Mouse (Mus musculus) myocyte (in vitro differentiated cells): ENCODE measurements at regions not wholly inside any gene's neighbourhood (a gene's known extent, or its start where the extent isn't known, plus 50 kb on each side); places are given as distances from the start of the nearest gene placed in this dataset.

Experiments used
- E2F4 ChIP-seq: IDR thresholded peaks from one replicate; pipeline ENCODE4 v1.6.1; 2011; ENCODE audit warnings: mild to moderate bottlenecking, control low read depth, moderate library complexity; ENCODE audit not compliant: insufficient read depth
- MAX ChIP-seq: IDR thresholded peaks from one replicate; pipeline ENCODE4 v1.6.1; 2011; ENCODE audit warnings: low read depth, mild to moderate bottlenecking, control low read depth
- MYOD1 ChIP-seq, 3 experiments: IDR thresholded peaks; one replicate each; pipeline ENCODE4 v1.6.1; 2011; ENCODE audit warnings: control low read depth in 2 of 3, low read depth in 2 of 3, mild to moderate bottlenecking in 2 of 3, moderate library complexity in 1 of 3; ENCODE audit not compliant: insufficient read length in 2 of 3, control insufficient read depth in 1 of 3
- MYOG ChIP-seq, 3 experiments: IDR thresholded peaks; one replicate each; pipeline ENCODE4 v1.6.1; 2011; ENCODE audit warnings: control low read depth in 2 of 3, low read depth in 2 of 3, mild to moderate bottlenecking in 2 of 3; ENCODE audit not compliant: insufficient read length in 2 of 3, control insufficient read depth in 1 of 3, insufficient read depth in 1 of 3
- POLR2A ChIP-seq: IDR thresholded peaks from one replicate; pipeline ENCODE4 v1.6.1; 2011; ENCODE audit warnings: low read depth, mild to moderate bottlenecking, control low read depth, moderate library complexity; ENCODE audit not compliant: insufficient read length
- POLR2AphosphoS2 ChIP-seq: IDR thresholded peaks from one replicate; pipeline ENCODE4 v1.6.1; 2011; ENCODE audit warnings: low read depth, control low read depth; ENCODE audit not compliant: insufficient read length
- REST ChIP-seq: IDR thresholded peaks from one replicate; pipeline ENCODE4 v1.6.1; 2011; ENCODE audit warnings: mild to moderate bottlenecking, control low read depth, moderate library complexity; ENCODE audit not compliant: insufficient read depth, insufficient read length
- TCF12 ChIP-seq: IDR thresholded peaks from one replicate; pipeline ENCODE4 v1.6.1; 2011; ENCODE audit warnings: mild to moderate bottlenecking, control low read depth; ENCODE audit not compliant: poor library complexity, insufficient read depth, severe bottlenecking
- USF1 ChIP-seq: IDR thresholded peaks from one replicate; pipeline ENCODE4 v1.6.1; 2011; ENCODE audit warnings: low read depth, mild to moderate bottlenecking, control low read depth, moderate library complexity

DNA sequence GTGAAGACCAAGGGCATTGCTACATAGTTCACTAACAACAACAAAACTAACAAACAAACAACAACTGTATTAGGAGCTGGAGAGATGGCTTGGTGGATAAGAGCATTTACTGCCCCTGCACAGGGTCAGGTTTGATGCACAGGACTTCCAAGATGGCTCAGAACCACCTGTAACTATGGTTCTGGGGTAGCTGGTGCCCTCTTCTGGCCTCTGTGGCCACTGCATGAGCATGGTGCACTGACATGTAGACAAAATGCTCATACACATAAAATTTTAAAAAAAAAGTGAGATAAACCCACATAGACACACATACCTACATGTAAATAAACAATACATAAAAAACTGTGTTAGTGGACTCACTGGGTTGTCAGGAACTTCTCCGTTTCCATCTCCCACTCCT is 172.5 kb downstream of the Nucb2 start:
- no peak for TF ChIP-seq MAX
- TF ChIP-seq TCF12 = no peak
- TF ChIP-seq REST = no peak
- no peak for TF ChIP-seq POLR2A
- no peak for TF ChIP-seq POLR2AphosphoS2
- TF ChIP-seq USF1 = no peak
- no peak for TF ChIP-seq MYOD1 (IDR thresholded peaks at IDR 0.05; ENCODE audit: control insufficient read depth in 1 of 3, insufficient read length in 2 of 3, low read depth in 2 of 3)
- TF ChIP-seq E2F4 = no peak
- no peak for TF ChIP-seq MYOG (IDR thresholded peaks at IDR 0.05; ENCODE audit: control insufficient read depth in 1 of 3, insufficient read depth in 1 of 3, insufficient read length in 2 of 3, low read depth in 2 of 3)
